24 mouse cellular contexts compared by ENCODE assay signal in genomic region chr1:152593382-152593781, GRCm38 (mm10).
DNase-seq lines count a peak whose midpoint lies in the region; ATAC-seq and TF ChIP-seq lines count a peak whose summit lies in the region.
"Had no signal": no experiment of that assay in that cellular context is flagged by ENCODE, and none has a peak within 500 bp of the region (broad histone marks: within the 10 kb centered on the region; RNA-seq: fewer than 3 reads in every experiment).

No protein-coding gene starts in this region.

- H3K4me2 ChIP-seq in liver, embryonic 15.5 days: peak overlapping the region; percentile 78
- H3K4me2 ChIP-seq: embryonic facial prominence, embryonic 15.5 days; forebrain, embryonic 12.5 days; heart, embryonic 15.5 days; hindbrain, embryonic 12.5 days; limb, embryonic 12.5 days; lung, embryonic 14.5 days; neural tube, embryonic 15.5 days had no signal

- 91% methylated on average over 7 of the region's 7 CpGs for WGBS in heart, adult 2 months
- 82% methylated on average over 7 of the region's 7 CpGs for WGBS in heart, embryonic 10.5 days
- 65% methylated on average over 7 of the region's 7 CpGs for WGBS in liver, embryonic 15.5 days (ENCODE audit: insufficient replicate concordance)

- no peak for TF ChIP-seq CTCF in heart, adult 2 months (IDR thresholded peaks at IDR 0.05)

- H3K9me3 ChIP-seq in heart, embryonic 10.5 days: no peaks in the 10 kb centered on the region
- no peaks in the 10 kb centered on the region for H3K9me3 ChIP-seq in liver, embryonic 15.5 days (replicated peaks)
- H3K9me3 ChIP-seq: embryonic facial prominence, embryonic 15.5 days; forebrain, embryonic 12.5 days; heart, embryonic 15.5 days; hindbrain, embryonic 12.5 days; limb, embryonic 12.5 days; neural tube, embryonic 15.5 days had no signal

- DNase-seq in heart, adult 2 months: no peak
- DNase-seq in heart, embryonic 10.5 days (ENCODE audit: low spot score): no peak
- DNase-seq in spleen, adult 12 weeks (ENCODE audit: low spot score): peak; percentile 46
- no peak for DNase-seq in spleen, adult 18-20 months
- DNase-seq in c-Kit-positive CD71-positive TER-119-positive erythroid progenitor cells, embryonic 14.5 days (ENCODE audit: low spot score): peak; percentile 29
- DNase-seq in gastrocnemius, adult 8-10 months (ENCODE audit: low spot score in 2 of 2): no peak
- DNase-seq in lung, postnatal 4 days: no peak
- DNase-seq: cerebellum, adult 18-20 months; cerebellum, postnatal 36 days; kidney, adult 9 months; kidney, postnatal 4 days; lung, embryonic 14.5 days; right cerebral cortex, postnatal 14 days had no signal

- no peak overlapping the region for H3K4me3 ChIP-seq in heart, adult 2 months
- no peak overlapping the region for H3K4me3 ChIP-seq in heart, embryonic 10.5 days
- peak overlapping the region; percentile 46 for H3K4me3 ChIP-seq in liver, embryonic 15.5 days (replicated peaks)
- H3K4me3 ChIP-seq: embryonic facial prominence, embryonic 15.5 days; forebrain, embryonic 12.5 days; heart, embryonic 15.5 days; hindbrain, embryonic 12.5 days; limb, embryonic 12.5 days; neural tube, embryonic 15.5 days had no signal

- peak overlapping the region; percentile 19 for H3K27ac ChIP-seq in heart, adult 2 months
- no peak overlapping the region for H3K27ac ChIP-seq in heart, embryonic 10.5 days
- H3K27ac ChIP-seq in liver, embryonic 15.5 days (replicated peaks): peak overlapping the region; percentile 97
- H3K27ac ChIP-seq: embryonic facial prominence, embryonic 15.5 days; forebrain, embryonic 12.5 days; hindbrain, embryonic 12.5 days; limb, embryonic 12.5 days; neural tube, embryonic 15.5 days had no signal

- no peak overlapping the region for H3K9ac ChIP-seq in heart, adult 2 months (ENCODE audit: low read depth, low read length)
- 0 out of 2 replicates have a peak overlapping the region, but pooled peaks have one; percentile 61 for H3K9ac ChIP-seq in liver, embryonic 15.5 days
- H3K9ac ChIP-seq: embryonic facial prominence, embryonic 15.5 days; forebrain, embryonic 12.5 days; heart, embryonic 15.5 days; hindbrain, embryonic 12.5 days; limb, embryonic 12.5 days; lung, embryonic 14.5 days; neural tube, embryonic 15.5 days had no signal

- ATAC-seq in liver, embryonic 15.5 days (ENCODE audit: insufficient read depth): peak; percentile 55
- ATAC-seq: activated CD4-positive, CD25-positive, alpha-beta regulatory T cell, adult 4 months; inflammation-experienced regulatory T-cells, adult 6 months; midbrain, embryonic 16.5 days had no signal

- no peaks in the 10 kb centered on the region for H3K27me3 ChIP-seq in heart, adult 2 months (ENCODE audit: control insufficient read depth, insufficient read depth, low read length)
- H3K27me3 ChIP-seq in heart, embryonic 10.5 days (ENCODE audit: insufficient read depth, poor library complexity, severe bottlenecking): no peaks in the 10 kb centered on the region
- peaks cover 5% of the 10 kb centered on the region for H3K27me3 ChIP-seq in liver, embryonic 15.5 days
- H3K27me3 ChIP-seq: embryonic facial prominence, embryonic 15.5 days; forebrain, embryonic 12.5 days; heart, embryonic 15.5 days; hindbrain, embryonic 12.5 days; limb, embryonic 12.5 days; neural tube, embryonic 15.5 days had no signal

- intact Hi-C loops in heart, adult 2 months (cut with DNase I): no loop called here

- TF ChIP-seq EP300 in heart, adult 2 months (IDR thresholded peaks at IDR 0.05; ENCODE audit: insufficient read depth, low read depth, low read length): no peak

- peaks cover 11% of the 10 kb centered on the region for H3K79me2 ChIP-seq in heart, adult 2 months (replicated peaks; ENCODE audit: control insufficient read depth, insufficient read depth, low read length)

- no peak for TF ChIP-seq POLR2A in heart, adult 2 months (IDR thresholded peaks at IDR 0.05; ENCODE audit: insufficient read depth, low read depth, low read length)

- peaks cover 50% of the 10 kb centered on the region for H3K36me3 ChIP-seq in heart, adult 2 months (ENCODE audit: control insufficient read depth, insufficient read depth, low read length)
- peaks cover 8% of the 10 kb centered on the region for H3K36me3 ChIP-seq in heart, embryonic 10.5 days
- no peaks in the 10 kb centered on the region for H3K36me3 ChIP-seq in liver, embryonic 15.5 days (replicated peaks)
- H3K36me3 ChIP-seq: embryonic facial prominence, embryonic 15.5 days; G1E; heart, embryonic 15.5 days; neural tube, embryonic 15.5 days had no signal

- H3K4me1 ChIP-seq in heart, adult 2 months (ENCODE audit: control insufficient read depth, insufficient read depth, low read length): peaks cover 45% of the 10 kb centered on the region
- H3K4me1 ChIP-seq in heart, embryonic 10.5 days: peaks cover 66% of the 10 kb centered on the region
- peaks cover 56% of the 10 kb centered on the region for H3K4me1 ChIP-seq in liver, embryonic 15.5 days (replicated peaks)

Comparison
In these comparisons a context has a peak if more than half of its experiments do, and no peak if none do; other contexts are left out.
1. DNase-seq: peak in spleen, adult 12 weeks (single experiment) and c-Kit-positive CD71-positive TER-119-positive erythroid progenitor cells, embryonic 14.5 days (single experiment); none in heart, adult 2 months (0 of 2), heart, embryonic 10.5 days (single experiment), spleen, adult 18-20 months (0 of 2), gastrocnemius, adult 8-10 months (0 of 2) and lung, postnatal 4 days (0 of 2).